Mouse (Mus musculus) thymus, postnatal 25 days (tissue): ENCODE measurements around the gene Olfr683.
"Not testable (repeated sequence)": the region's sequence is repeated elsewhere in the genome, so short reads cannot be mapped to it uniquely, and the experiment has no call there.

Experiments used
- DNase-seq: peaks from one replicate; pipeline ENCODE4 v3.0.0; 2022

Gene Olfr683

GRCm38 (mm10) chr7:105146912-105147311, at the start of gene Olfr683:
Gene Olfr683 (minus strand): TSS chr7:105147012.
- no peak for DNase-seq

DNA sequence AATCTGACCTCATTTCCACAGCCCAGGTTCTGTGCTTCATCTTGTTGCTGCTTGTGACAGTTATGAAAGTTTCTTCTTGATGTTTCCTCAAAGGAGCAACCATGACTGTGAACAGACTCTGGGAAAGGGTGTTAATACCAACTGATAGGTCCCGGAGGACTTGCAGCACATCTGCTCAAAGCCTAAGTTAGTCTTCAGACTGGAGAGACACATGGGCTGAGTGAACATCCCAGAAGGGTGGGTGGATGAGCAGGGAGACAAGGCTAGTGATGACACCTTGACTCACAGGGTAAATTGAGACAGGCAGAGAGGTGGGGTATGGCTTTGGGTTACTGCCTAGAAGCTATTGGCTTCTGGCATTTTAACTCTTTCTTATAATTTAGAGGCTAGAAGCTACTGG, 39.1 kb upstream of the Olfr683 start, which contains the start of gene Olfr685:
Olfr685 (minus strand) TSS at position 101 of the 400 bp plus-strand sequence.
- DNase-seq = no peak

- no peak for DNase-seq
These were observed 24.0 kb upstream of the Olfr683 start for GRCm38 (mm10) chr7:105170773-105171172.

GRCm38 (mm10) chr7:105163553-105163952, 16.7 kb upstream of the Olfr683 start, which contains the start of gene Olfr684:
Gene Olfr684 (minus strand): TSS chr7:105163653.
- DNase-seq = no peak

GRCm38 (mm10) chr7:105141275-105141674, 5.5 kb downstream of the Olfr683 start:
- no peak for DNase-seq

GRCm38 (mm10) chr7:105116536-105116935, 30.3 kb downstream of the Olfr683 start, which contains the start of gene Olfr681:
Gene Olfr681 (plus strand): TSS chr7:105116836.
- no peak for DNase-seq

DNA sequence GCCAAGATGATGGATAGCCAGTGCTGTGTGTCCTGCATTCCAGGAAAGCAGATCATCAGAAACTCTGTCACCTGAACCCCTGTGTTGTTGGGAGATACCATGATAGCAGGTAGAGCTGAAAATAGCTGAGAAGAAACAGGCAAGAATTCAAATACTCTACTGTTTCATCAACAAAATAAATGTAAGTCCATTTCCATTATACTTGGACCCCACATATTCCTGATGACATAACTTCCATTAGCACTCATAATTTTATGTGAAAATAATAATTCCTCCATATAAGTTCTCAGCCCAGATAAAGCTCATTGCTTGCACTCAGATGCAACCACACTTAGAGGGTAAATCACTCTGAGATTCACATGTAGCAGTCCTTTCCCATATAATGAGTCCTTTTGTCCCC, 54.1 kb downstream of the Olfr683 start, which contains the start of gene Olfr680-ps1:
Olfr680-ps1 (minus strand) TSS at position 101 of the 400 bp plus-strand sequence.
- not testable (repeated sequence) for DNase-seq
